Mouse (Mus musculus) kidney, adult 2 months (tissue): Measurements from ENCODE around the gene Gm9970.

Experiments used
- CTCF ChIP-seq: fragments of 200-500 bp; conservative IDR thresholded peaks from 2 replicates; pipeline ENCODE4 v1.5.1; 2011; ENCODE audit warnings: low read depth, mild to moderate bottlenecking, control low read depth, low read length, moderate library complexity, mixed read lengths; ENCODE audit not compliant: insufficient read depth, insufficient read length
- POLR2A ChIP-seq: fragments of 200-500 bp; IDR thresholded peaks from one replicate; pipeline ENCODE4 v1.6.1; 2011; ENCODE audit warnings: low read depth, low read length, control low read depth

DNA sequence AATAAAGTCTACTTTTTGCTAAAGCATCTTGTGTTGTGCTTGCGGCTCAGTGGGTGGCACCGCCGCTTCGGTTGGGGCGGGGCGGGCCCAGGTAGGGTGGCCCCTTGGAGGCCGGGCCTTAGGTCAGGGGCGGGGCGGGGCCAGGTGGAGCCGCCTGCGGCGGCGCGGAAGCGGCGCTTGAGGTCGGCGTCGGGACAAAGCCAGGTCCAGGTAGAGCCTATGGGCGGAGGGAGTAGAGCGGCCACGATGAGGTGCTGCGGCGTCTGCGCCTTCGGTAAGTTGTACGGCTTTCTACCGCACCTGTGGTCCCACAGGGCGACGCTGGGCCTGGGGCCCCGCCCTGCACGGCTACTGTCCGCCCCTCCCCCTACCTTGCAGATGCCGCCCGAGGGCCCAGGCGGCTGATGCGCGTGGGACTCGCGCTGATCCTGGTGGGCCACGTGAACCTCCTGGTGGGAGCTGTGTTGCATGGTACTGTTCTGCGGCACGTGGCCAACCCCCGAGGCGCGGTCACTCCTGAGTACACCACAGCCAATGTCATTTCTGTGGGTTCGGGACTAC is 10.6 kb upstream of the Gm9970 start, which contains the start of gene Krtcap3:
- TF ChIP-seq CTCF = no peak
- TF ChIP-seq POLR2A = no peak
